Mouse (Mus musculus): Measurements from ENCODE around the gene Ttll11. TPM values are rescaled to one million over a fixed set of nuclear protein-coding genes. Genes with fewer than 3 reads are reported as not detected.

The Ttll11 gene
- polyA plus RNA-seq, 1 experiment from 2014 or later = 1.3 TPM

DNA sequence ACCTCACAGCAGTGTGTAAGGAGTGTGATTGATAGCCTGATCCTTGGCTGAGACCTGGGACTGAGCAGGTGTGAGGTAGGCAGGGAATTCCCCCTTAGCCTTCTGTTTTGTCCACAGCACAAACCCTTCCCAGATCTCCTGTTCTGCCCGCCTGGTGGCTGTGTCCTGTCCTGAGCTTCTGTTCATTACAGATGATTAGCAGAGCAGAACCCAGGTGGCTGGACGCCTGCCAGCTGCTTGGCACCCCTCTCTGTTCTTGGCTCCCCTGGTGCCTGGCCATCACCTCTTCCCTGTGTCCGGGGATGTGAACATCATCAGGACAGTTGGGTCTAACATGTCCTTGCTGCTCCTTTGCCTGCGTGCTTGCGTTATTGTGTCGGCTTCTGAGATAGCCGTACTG, 256.0 kb downstream of the Ttll11 start:
- Histone ChIP-seq H3K4me3 (no peak overlapping the region), H3K4me1 (peaks cover 9% of the 10 kb centered on the region), H3K27me3 (replicated peaks) (no peaks in the 10 kb centered on the region), H3K27ac (no peak overlapping the region), H3K36me3 (peaks cover 68% of the 10 kb centered on the region), H3K9ac (no peak overlapping the region), H3K9me3 (replicated peaks) (no peaks in the 10 kb centered on the region), H3K4me2 (no peak overlapping the region)
- WGBS (ENCODE audit: insufficient replicate concordance) = 72% methylated on average over 7 of the region's 7 CpGs
- ATAC-seq = no peak

DNA sequence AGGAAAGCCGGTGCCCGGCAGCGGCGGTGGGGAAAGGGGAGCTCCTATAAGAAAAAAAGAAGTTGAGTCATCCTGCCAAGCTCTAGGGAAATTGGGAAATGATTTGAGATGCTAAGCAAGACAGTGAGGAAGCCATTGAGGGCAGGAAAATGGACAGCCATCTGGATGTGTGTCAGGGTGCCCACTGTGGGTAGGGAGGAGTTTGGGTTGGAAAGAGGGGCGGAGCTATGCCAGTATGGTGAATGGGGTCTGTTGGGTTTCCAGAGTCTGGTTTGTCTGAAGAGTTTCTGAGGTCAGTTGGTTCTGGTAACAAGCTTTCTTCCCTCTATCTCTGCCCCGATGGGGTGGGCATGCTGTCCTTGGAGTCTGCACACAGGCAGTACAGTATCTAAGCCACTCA, 256.4 kb downstream of the Ttll11 start:
- Histone ChIP-seq H3K4me2 (no peak overlapping the region), H3K4me3 (no peak overlapping the region), H3K9me3 (replicated peaks) (no peaks in the 10 kb centered on the region), H3K27ac (no peak overlapping the region), H3K36me3 (peaks cover 66% of the 10 kb centered on the region), H3K4me1 (peaks cover 5% of the 10 kb centered on the region; the same call in 1 of the 2 replicates), H3K9ac (no peak overlapping the region), H3K27me3 (replicated peaks) (no peaks in the 10 kb centered on the region)
- WGBS (ENCODE audit: insufficient replicate concordance) = 82% methylated on average over 6 of the region's 6 CpGs
- ATAC-seq = no peak

DNA sequence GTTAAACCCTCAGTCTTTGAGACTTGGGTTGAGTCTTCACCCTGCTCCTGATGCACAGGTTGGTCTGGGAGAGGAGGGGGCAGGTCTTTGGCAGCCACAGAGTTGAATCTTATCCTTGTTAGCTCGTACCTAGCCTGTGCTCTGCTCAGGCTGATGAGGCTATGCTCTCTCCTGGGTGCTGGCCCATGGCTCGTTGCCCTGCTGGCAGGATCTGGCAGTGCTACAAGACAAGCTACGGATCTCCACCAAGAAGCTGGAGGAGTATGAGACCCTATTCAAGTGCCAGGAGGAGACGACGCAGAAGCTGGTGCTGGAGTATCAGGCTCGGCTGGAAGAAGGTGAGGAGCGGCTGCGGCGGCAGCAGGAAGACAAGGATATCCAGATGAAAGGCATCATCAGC, 256.9 kb downstream of the Ttll11 start:
- Histone ChIP-seq H3K4me2 (no peak overlapping the region), H3K4me1 (0 out of 2 replicates have a peak, but pooled peaks cover under 1% of the 10 kb centered on the region), H3K27me3 (replicated peaks) (no peaks in the 10 kb centered on the region), H3K27ac (no peak overlapping the region), H3K9ac (no peak overlapping the region), H3K4me3 (no peak overlapping the region), H3K36me3 (peaks cover 65% of the 10 kb centered on the region), H3K9me3 (replicated peaks) (no peaks in the 10 kb centered on the region)
- no peak for ATAC-seq
- WGBS (ENCODE audit: insufficient replicate concordance) = 77% methylated on average over 9 of the region's 9 CpGs

DNA sequence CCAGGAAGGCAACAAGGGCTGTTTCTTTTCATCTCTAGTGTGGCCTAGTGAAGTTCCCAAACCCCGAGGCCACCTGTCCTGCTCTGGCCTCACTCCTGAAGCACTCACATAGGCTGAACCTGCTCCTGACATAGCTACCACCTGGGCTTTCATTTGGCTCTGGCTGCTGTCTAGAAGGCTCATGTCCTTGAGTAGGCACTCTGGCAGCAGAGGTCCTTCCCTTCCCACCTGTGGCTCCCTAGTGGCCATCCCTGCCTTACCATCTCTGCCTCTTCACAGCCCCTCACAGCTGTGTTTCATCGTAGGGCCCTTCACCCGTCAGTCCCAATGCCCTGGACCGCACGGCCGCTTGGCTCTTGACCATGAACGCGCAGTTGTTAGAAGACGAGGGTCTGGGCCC, 258.8 kb downstream of the Ttll11 start:
- no peak overlapping the region for H3K9ac ChIP-seq
- H3K36me3 ChIP-seq = peaks cover 65% of the 10 kb centered on the region
- no peak overlapping the region for H3K4me3 ChIP-seq
- no peak overlapping the region for H3K4me2 ChIP-seq
- H3K4me1 ChIP-seq = peaks cover 8% of the 10 kb centered on the region; the same call in 1 of the 2 replicates
- ATAC-seq = no peak
- H3K27ac ChIP-seq = no peak overlapping the region
- H3K9me3 ChIP-seq (replicated peaks) = no peaks in the 10 kb centered on the region
- WGBS (ENCODE audit: insufficient replicate concordance) = 82% methylated on average over 9 of the region's 9 CpGs
- H3K27me3 ChIP-seq (replicated peaks) = no peaks in the 10 kb centered on the region

DNA sequence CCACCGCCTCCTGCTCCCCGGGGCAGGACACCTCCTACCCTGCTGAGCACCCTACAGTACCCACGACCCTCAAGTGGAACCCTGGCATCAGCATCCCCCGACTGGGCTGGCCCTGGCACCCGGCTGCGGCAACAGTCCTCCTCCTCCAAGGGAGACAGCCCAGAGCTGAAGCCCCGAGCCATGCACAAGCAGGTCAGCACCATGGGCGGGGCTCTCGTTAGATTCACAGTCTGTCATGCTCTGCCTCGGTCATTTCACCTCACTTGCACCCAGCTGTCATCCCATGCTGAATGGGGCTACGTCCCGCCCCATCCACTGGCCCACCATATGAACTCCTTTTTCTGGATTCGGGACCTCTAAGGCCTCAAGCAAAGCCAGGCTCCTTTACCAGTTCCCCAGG, 259.2 kb downstream of the Ttll11 start:
- H3K4me3 ChIP-seq = no peak overlapping the region
- no peak overlapping the region for H3K9ac ChIP-seq
- peaks cover 69% of the 10 kb centered on the region for H3K36me3 ChIP-seq
- no peak for ATAC-seq
- 85% methylated on average over 13 of the region's 13 CpGs for WGBS (ENCODE audit: insufficient replicate concordance)
- H3K9me3 ChIP-seq (replicated peaks) = no peaks in the 10 kb centered on the region
- no peak overlapping the region for H3K4me2 ChIP-seq
- no peaks in the 10 kb centered on the region for H3K27me3 ChIP-seq (replicated peaks)
- H3K27ac ChIP-seq = no peak overlapping the region
- peaks cover 13% of the 10 kb centered on the region; the same call in 1 of the 2 replicates for H3K4me1 ChIP-seq

DNA sequence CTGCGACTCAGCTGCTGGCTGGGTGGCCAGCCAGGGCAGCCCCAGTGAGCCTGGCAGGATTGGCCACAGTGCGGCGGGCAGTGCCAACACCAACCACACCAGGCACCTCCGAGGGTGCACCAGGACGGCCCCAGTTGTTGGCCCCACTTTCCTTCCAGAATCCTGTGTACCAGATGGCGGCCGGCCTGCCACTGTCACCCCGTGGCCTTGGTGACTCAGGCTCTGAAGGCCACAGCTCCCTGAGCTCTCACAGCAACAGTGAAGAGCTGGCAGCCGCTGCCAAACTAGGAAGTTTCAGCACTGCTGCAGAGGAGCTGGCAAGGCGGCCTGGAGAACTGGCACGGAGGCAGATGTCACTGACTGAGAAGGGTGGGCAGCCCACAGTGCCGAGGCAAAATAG, 259.6 kb downstream of the Ttll11 start:
- no peaks in the 10 kb centered on the region for H3K27me3 ChIP-seq (replicated peaks)
- H3K36me3 ChIP-seq = peaks cover 74% of the 10 kb centered on the region
- no peak overlapping the region for H3K4me3 ChIP-seq
- ATAC-seq = peak; percentile 12; the same call in 1 of the 2 replicates
- no peak overlapping the region for H3K4me2 ChIP-seq
- no peak overlapping the region for H3K9ac ChIP-seq
- WGBS (ENCODE audit: insufficient replicate concordance) = 79% methylated on average over 12 of the region's 12 CpGs
- H3K9me3 ChIP-seq (replicated peaks) = no peaks in the 10 kb centered on the region
- no peak overlapping the region for H3K27ac ChIP-seq
- H3K4me1 ChIP-seq = peaks cover 15% of the 10 kb centered on the region; the same call in 1 of the 2 replicates

DNA sequence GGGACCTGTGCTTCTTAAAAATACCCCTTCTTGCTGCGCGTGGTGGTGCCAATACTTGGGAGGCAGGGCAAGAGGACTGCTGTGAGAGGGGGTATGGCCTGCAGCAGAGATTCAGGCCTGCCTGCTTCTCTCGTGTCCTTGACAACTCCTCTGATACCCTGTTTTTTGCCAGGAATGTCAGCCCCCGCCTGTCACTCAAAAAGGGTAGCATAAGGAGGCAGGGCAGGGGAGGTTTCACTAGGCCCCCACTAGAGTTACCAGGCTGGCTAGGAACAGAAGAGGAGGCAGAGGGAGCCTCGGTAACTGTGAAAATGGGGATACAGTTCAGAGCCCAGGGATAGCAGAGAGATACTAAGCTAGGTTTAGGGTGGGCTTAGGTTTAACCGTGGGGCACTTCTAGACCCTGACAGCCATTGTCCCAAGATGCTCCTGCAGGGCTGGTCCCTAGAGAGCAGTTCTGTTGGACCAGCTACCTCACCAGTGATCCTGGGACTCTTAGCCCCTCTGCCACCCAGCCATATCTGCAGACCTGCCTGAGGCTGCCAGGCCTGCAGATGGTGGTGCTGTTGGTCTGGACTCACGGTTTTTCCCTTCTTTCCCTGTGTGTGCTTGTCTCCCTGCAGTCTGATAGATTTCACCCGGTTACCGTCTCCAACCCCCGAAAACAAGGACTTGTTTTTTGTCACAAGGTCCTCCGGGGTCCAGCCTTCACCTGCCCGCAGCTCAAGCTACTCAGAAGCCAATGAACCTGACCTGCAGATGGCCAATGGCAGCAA, 260.3 kb downstream of the Ttll11 start:
- ATAC-seq = no peak
- 69% methylated on average over 12 of the region's 12 CpGs for WGBS (ENCODE audit: insufficient replicate concordance)

DNA sequence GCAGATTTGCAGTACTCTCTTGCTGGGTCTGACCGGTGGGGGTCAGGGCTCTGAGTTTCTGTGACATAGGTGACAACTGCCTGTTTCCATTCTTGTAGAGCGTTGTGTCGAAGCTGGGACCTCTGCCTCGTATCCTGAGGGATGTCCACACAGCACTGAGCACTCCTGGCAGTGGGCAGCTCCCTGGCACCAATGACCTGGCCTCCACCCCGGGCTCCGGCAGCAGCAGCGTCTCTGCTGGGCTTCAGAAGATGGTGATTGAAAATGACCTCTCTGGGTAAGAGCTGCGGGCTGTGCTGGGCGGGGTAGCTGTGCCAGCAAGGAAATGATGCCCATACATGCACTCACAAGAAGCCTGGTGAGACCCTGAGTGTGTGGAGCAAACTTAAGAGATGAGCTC, 261.1 kb downstream of the Ttll11 start:
- H3K4me3 ChIP-seq = no peak overlapping the region
- no peaks in the 10 kb centered on the region for H3K27me3 ChIP-seq (replicated peaks)
- no peak overlapping the region for H3K4me2 ChIP-seq
- no peak overlapping the region for H3K9ac ChIP-seq
- H3K4me1 ChIP-seq = peaks cover 15% of the 10 kb centered on the region; the same call in 1 of the 2 replicates
- H3K36me3 ChIP-seq = peaks cover 74% of the 10 kb centered on the region
- 76% methylated on average over 9 of the region's 9 CpGs for WGBS (ENCODE audit: insufficient replicate concordance)
- no peaks in the 10 kb centered on the region for H3K9me3 ChIP-seq (replicated peaks)
- no peak overlapping the region for H3K27ac ChIP-seq
- no peak for ATAC-seq

More for the DNA sequence above, 260.3 kb downstream of the Ttll11 start:
- Histone ChIP-seq H3K27ac (no peak overlapping the region), H3K9me3 (replicated peaks) (no peaks in the 10 kb centered on the region), H3K4me1 (peaks cover 15% of the 10 kb centered on the region; the same call in 1 of the 2 replicates), H3K9ac (no peak overlapping the region), H3K27me3 (replicated peaks) (no peaks in the 10 kb centered on the region), H3K36me3 (peaks cover 76% of the 10 kb centered on the region), H3K4me3 (no peak overlapping the region), H3K4me2 (no peak overlapping the region)

DNA sequence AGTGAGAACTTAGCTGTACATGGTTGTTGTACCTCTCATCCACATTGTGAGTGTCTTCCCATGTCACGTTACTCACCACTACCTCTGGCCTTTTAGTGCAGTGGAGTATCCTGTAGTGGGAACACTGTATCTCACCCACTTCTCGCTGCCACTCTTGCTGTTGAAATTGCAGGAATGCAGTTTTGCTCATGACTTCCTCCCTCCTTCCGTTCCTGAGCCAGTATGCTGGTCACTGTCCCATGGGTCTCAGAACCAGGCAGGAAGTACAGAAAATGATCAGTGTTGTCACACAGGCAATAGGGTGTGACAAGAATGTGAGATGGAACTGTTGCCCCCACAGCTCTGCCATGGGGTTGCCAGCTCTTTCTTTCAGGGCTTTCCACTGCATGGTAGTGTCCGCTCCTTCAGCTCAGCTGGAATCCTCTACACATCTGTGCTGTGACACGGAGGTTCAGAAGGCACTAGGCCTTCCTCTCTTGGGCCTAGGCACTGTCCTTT, 261.7 kb downstream of the Ttll11 start:
- Histone ChIP-seq H3K9me3 (replicated peaks) (no peaks in the 10 kb centered on the region), H3K4me2 (no peak overlapping the region), H3K36me3 (peaks cover 70% of the 10 kb centered on the region), H3K9ac (no peak overlapping the region), H3K27me3 (replicated peaks) (no peaks in the 10 kb centered on the region), H3K4me1 (peaks cover 15% of the 10 kb centered on the region; the same call in 1 of the 2 replicates), H3K4me3 (no peak overlapping the region), H3K27ac (no peak overlapping the region)
- no peak for ATAC-seq
- WGBS (ENCODE audit: insufficient replicate concordance) = 68% methylated on average over 5 of the region's 5 CpGs

DNA sequence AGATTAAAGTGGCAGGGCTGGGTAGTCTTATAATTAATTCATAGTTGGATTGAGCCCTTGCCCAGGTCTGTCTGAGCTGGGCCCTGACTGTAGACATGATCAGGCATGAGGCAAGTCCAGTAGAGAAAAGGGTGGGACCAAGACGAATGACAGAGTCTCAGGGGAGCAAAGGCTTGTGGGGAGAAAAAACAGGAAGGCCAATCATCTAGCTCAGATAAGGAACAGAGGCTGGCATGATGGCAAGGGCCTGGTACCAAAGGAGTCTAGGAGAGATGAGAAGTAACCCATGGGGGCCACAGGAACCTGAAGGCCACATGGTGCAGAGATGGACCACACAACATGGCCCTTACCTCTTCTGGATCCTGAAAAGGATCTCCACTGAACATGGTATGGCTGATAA, 263.5 kb downstream of the Ttll11 start:
- 28% methylated on average over 1 of the region's 1 CpGs for WGBS (ENCODE audit: insufficient replicate concordance)
- no peak overlapping the region for H3K9ac ChIP-seq
- no peak overlapping the region for H3K27ac ChIP-seq
- H3K9me3 ChIP-seq (replicated peaks) = no peaks in the 10 kb centered on the region
- H3K4me1 ChIP-seq = peaks cover 15% of the 10 kb centered on the region; the same call in 1 of the 2 replicates
- H3K36me3 ChIP-seq = peaks cover 70% of the 10 kb centered on the region
- H3K4me2 ChIP-seq = no peak overlapping the region
- ATAC-seq = no peak
- H3K4me3 ChIP-seq = no peak overlapping the region
- H3K27me3 ChIP-seq (replicated peaks) = no peaks in the 10 kb centered on the region

DNA sequence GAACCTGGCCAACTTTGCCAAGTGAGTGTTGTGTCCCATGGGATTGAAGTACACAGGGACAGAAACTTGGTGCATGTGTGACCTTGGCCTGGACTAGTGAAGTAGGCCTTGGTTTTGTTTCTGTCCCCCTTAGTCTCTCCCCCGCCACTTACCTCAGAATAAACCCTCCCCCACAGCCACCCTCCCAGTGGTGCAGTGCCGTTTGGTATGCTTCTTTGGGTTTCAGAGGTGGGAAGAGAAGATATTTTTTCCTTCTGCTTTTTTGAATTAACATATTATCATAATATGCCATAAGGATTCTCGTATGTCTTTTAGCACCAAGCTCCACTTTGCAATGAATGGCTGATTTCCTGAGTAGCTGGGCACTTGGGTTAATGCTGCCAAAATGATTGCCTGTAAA, 264.2 kb downstream of the Ttll11 start:
- Histone ChIP-seq H3K4me2 (no peak overlapping the region), H3K9ac (no peak overlapping the region), H3K4me1 (peaks cover 15% of the 10 kb centered on the region; the same call in 1 of the 2 replicates), H3K4me3 (no peak overlapping the region), H3K27me3 (replicated peaks) (no peaks in the 10 kb centered on the region), H3K27ac (no peak overlapping the region), H3K9me3 (replicated peaks) (no peaks in the 10 kb centered on the region), H3K36me3 (peaks cover 70% of the 10 kb centered on the region)
- WGBS (ENCODE audit: insufficient replicate concordance) = 70% methylated on average over 3 of the region's 3 CpGs
- ATAC-seq = no peak

DNA sequence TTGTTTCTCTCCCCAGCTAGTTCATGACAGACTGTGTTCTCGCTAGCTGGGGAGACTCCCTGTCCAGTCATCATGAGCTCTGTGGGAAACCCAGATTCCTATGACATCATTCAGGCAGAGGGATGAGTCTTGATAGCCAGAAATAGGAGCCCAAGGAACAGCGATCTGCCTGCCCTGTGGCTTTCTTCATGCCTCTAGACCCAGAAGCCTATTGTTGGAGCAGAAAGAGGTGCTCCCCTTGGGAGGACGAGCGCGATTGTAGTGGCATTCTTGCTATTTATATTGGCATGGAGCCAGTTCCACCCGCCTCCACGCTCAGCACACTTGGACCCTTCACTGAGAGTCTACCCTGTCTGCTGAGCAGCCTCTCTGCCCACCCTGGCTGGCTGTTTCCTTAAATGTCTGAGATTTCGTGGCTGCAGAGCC, 265.0 kb downstream of the Ttll11 start:
- no peak overlapping the region for H3K9ac ChIP-seq
- no peak for ATAC-seq
- no peaks in the 10 kb centered on the region for H3K27me3 ChIP-seq (replicated peaks)
- H3K9me3 ChIP-seq (replicated peaks) = no peaks in the 10 kb centered on the region
- peaks cover 70% of the 10 kb centered on the region for H3K36me3 ChIP-seq
- WGBS (ENCODE audit: insufficient replicate concordance) = 63% methylated on average over 8 of the region's 8 CpGs
- H3K4me1 ChIP-seq = peaks cover 15% of the 10 kb centered on the region; the same call in 1 of the 2 replicates
- no peak overlapping the region for H3K4me3 ChIP-seq
- no peak overlapping the region for H3K4me2 ChIP-seq
- H3K27ac ChIP-seq = no peak overlapping the region

Data from liver, embryonic 12.5 days (tissue).